Comparison of ENCODE assay signal across 9 mouse cellular contexts in genomic region chr3:53201670-53202069, GRCm38 (mm10).
DNase-seq lines count a peak whose midpoint lies in the region; ATAC-seq and TF ChIP-seq lines count a peak whose summit lies in the region.
"Had no signal": no experiment of that assay in that cellular context is flagged by ENCODE, and none has a peak within 500 bp of the region (broad histone marks: within the 10 kb centered on the region; RNA-seq: fewer than 3 reads in every experiment).

No protein-coding gene starts in this region.

- TF ChIP-seq CTCF in C2C12 (IDR thresholded peaks at IDR 0.05; ENCODE audit: control insufficient read depth, insufficient read depth, insufficient read length), result no peak

- no peak overlapping the region for H3ac ChIP-seq in C2C12 (ENCODE audit: control insufficient read depth, insufficient read length, low read depth)

- H3K27ac ChIP-seq in forebrain, embryonic 14.5 days (ENCODE audit: low read depth, low read length), result peak overlapping the region; percentile 52; the same call in 1 of the 2 replicates
- peak overlapping the region; percentile 56; the same call in 1 of the 2 replicates for H3K27ac ChIP-seq in limb, embryonic 10.5 days

- H3K79me2 ChIP-seq in C2C12 (ENCODE audit: control insufficient read depth, insufficient read depth), result peaks cover 12% of the 10 kb centered on the region

- no peaks in the 10 kb centered on the region for H3K9me3 ChIP-seq in forebrain, embryonic 14.5 days (replicated peaks; ENCODE audit: control insufficient read depth, low read length)
- H3K9me3 ChIP-seq in limb, embryonic 10.5 days (replicated peaks), result no peaks in the 10 kb centered on the region
- H3K9me3 ChIP-seq: limb, embryonic 15.5 days had no signal

- H3K79me3 ChIP-seq in C2C12 (ENCODE audit: low read depth), result peaks cover 1% of the 10 kb centered on the region

- H3K4me1 ChIP-seq in forebrain, embryonic 14.5 days (ENCODE audit: control insufficient read depth, insufficient read depth, low read length), result peaks cover 20% of the 10 kb centered on the region
- H3K4me1 ChIP-seq in limb, embryonic 10.5 days, result peaks cover 21% of the 10 kb centered on the region

- H3K9ac ChIP-seq in forebrain, embryonic 14.5 days (ENCODE audit: low read length), result peak overlapping the region; percentile 46; the same call in 1 of the 2 replicates
- H3K9ac ChIP-seq: limb, embryonic 15.5 days had no signal

- peak overlapping the region; percentile 24; the same call in 1 of the 2 replicates for H3K4me2 ChIP-seq in forebrain, embryonic 14.5 days (ENCODE audit: low read length)

- no peak overlapping the region for H3K4me3 ChIP-seq in C2C12 (ENCODE audit: insufficient read depth, poor library complexity, severe bottlenecking)
- H3K4me3 ChIP-seq in forebrain, embryonic 14.5 days (ENCODE audit: low read depth, low read length), result no peak overlapping the region
- H3K4me3 ChIP-seq in limb, embryonic 10.5 days, result no peak overlapping the region
- H3K4me3 ChIP-seq: limb, embryonic 15.5 days had no signal

- H3K36me3 ChIP-seq in C2C12 (ENCODE audit: control insufficient read depth, insufficient read depth), result no peaks in the 10 kb centered on the region
- H3K36me3 ChIP-seq in forebrain, embryonic 14.5 days (ENCODE audit: control insufficient read depth, insufficient read depth, low read length), result no peaks in the 10 kb centered on the region
- no peaks in the 10 kb centered on the region for H3K36me3 ChIP-seq in limb, embryonic 10.5 days
- H3K36me3 ChIP-seq: limb, embryonic 15.5 days had no signal

- peak; percentile 60 for DNase-seq in cerebellum, adult 11-12 months
- DNase-seq in cerebellum, postnatal 36 days, result no peak
- peak; percentile 63 for DNase-seq in forebrain, embryonic 14.5 days (ENCODE audit: low spot score)
- no peak for DNase-seq in limb, embryonic 10.5 days (ENCODE audit: low spot score)
- DNase-seq in thymus, postnatal 25 days, result no peak
- no peak for DNase-seq in adrenal gland, postnatal 25 days

- ATAC-seq in forebrain, embryonic 14.5 days, result peak; percentile 65
- no peak for ATAC-seq in frontal cortex, adult (ENCODE audit: low TSS enrichment)

- 10% methylated on average over 10 of the region's 10 CpGs for WGBS in forebrain, embryonic 14.5 days
- WGBS in limb, embryonic 10.5 days, result 62% methylated on average over 10 of the region's 10 CpGs

- H3K27me3 ChIP-seq in C2C12 (ENCODE audit: control insufficient read depth, insufficient read depth, insufficient read length), result no peaks in the 10 kb centered on the region
- H3K27me3 ChIP-seq in forebrain, embryonic 14.5 days (replicated peaks; ENCODE audit: control insufficient read depth, insufficient read depth, low read length), result no peaks in the 10 kb centered on the region
- H3K27me3 ChIP-seq in limb, embryonic 10.5 days (ENCODE audit: low read depth, poor library complexity, severe bottlenecking), result no peaks in the 10 kb centered on the region
- H3K27me3 ChIP-seq: limb, embryonic 15.5 days had no signal

TF ChIP-seq in C2C12, 6 proteins besides CTCF, POLR2A, EP300 and RAD21:
- TF ChIP-seq FOSL1 (IDR thresholded peaks at IDR 0.05; ENCODE audit: insufficient read depth, low read length, poor library complexity, severe bottlenecking), result peak; percentile 57
- TF ChIP-seq MAX (IDR thresholded peaks at IDR 0.05), result peak; percentile 72
- no peak for TF ChIP-seq USF1 (IDR thresholded peaks at IDR 0.05; ENCODE audit: low read depth)
- TF ChIP-seq MYOD1 (IDR thresholded peaks at IDR 0.05; ENCODE audit: control insufficient read depth, insufficient read length, low read depth), result peak; percentile 4
TF ChIP-seq in C2C12: peak in this region for 3.

Comparison
In these comparisons a context has a peak if more than half of its experiments do, and no peak if none do; other contexts are left out.
1. DNase-seq: peak in cerebellum, adult 11-12 months (single experiment) and forebrain, embryonic 14.5 days (single experiment); none in cerebellum, postnatal 36 days (0 of 2), limb, embryonic 10.5 days (single experiment), thymus, postnatal 25 days (single experiment) and adrenal gland, postnatal 25 days (single experiment).